Mouse (Mus musculus) liver, postnatal 0 days (tissue): ENCODE results near the gene 7530416G11Rik. TPM values are rescaled to one million over a fixed set of nuclear protein-coding genes. Genes with fewer than 3 reads are reported as not detected.

Experiments used
- ATAC-seq: fragments of 200-750 bp; cut with Nextera tagmentation; 2 replicates; pipeline ENCODE4 v1.8.0; 2017; ENCODE audit warnings: mild to moderate bottlenecking, moderate library complexity
- DNase-seq: peaks from one replicate; pipeline ENCODE4 v3.0.0-alpha.2; 2016
- H3K27ac ChIP-seq: fragments of 300-500 bp; sonication (generic); 2 replicates; pipeline ENCODE4 v1.5.1; 2014; ENCODE audit warnings: antibody characterized with exemption, moderate library complexity, mild to moderate bottlenecking, low read depth
- H3K27me3 ChIP-seq: fragments of 300-500 bp; sonication (generic); 2 replicates; pipeline ENCODE4 v1.6.1; 2014; ENCODE audit warnings: low read length, control low read depth, mixed read lengths; ENCODE audit not compliant: insufficient read depth
- H3K36me3 ChIP-seq: fragments of 300-500 bp; sonication (generic); replicated peaks from 2 replicates; pipeline ENCODE4 v1.6.1; 2014; ENCODE audit warnings: mild to moderate bottlenecking, control low read depth, low read length, moderate library complexity, mixed read lengths; ENCODE audit not compliant: insufficient read depth
- H3K4me1 ChIP-seq: fragments of 300-500 bp; sonication (generic); 2 replicates; pipeline ENCODE4 v1.6.1; 2014; ENCODE audit warnings: antibody characterized with exemption, mild to moderate bottlenecking, control low read depth; ENCODE audit not compliant: insufficient read depth
- H3K4me2 ChIP-seq: fragments of 300-500 bp; sonication (generic); 2 replicates; pipeline ENCODE4 v1.6.1; 2014; ENCODE audit warnings: low read depth, mild to moderate bottlenecking, low read length, moderate library complexity, mixed read lengths
- H3K4me3 ChIP-seq: fragments of 300-500 bp; sonication (generic); 2 replicates; pipeline ENCODE4 v1.5.1; 2014; ENCODE audit warnings: low read depth, low read length
- H3K9ac ChIP-seq: fragments of 300-500 bp; sonication (generic); replicated peaks from 2 replicates; pipeline ENCODE4 v1.6.1; 2014; ENCODE audit warnings: mild to moderate bottlenecking, moderate library complexity
- H3K9me3 ChIP-seq: fragments of 300-500 bp; sonication (generic); 2 replicates; pipeline ENCODE4 v1.6.1; 2016; ENCODE audit warnings: mild to moderate bottlenecking, control low read depth, low read length, mixed read lengths
- CTCF ChIP-seq: sonication (generic); IDR thresholded peaks from 2 replicates; pipeline ENCODE4 v1.5.1; 2016; ENCODE audit warnings: antibody characterized with exemption, low read depth
- EP300 ChIP-seq: IDR thresholded peaks from 2 replicates; pipeline ENCODE4 v1.6.1; 2016; ENCODE audit warnings: antibody characterized with exemption, low read depth, mild to moderate bottlenecking
- WGBS: fragments of 180-500 bp; shearing (Covaris S2); extraction: QIAGEN DNeasy Blood & Tissue Kit; methylation state at CpG from one replicate; pipeline ENCODE4 v1.1.7; 2014; ENCODE audit not compliant: insufficient replicate concordance; 5-methylcytosine and 5-hydroxymethylcytosine counted together
- polyA plus RNA-seq: library from polyadenylated mRNA; unstranded; fragments of >200 nt; fragmentation: Nextera tagmentation; extraction: Ambion mirVana; gene quantifications from 2 replicates; pipeline ENCODE4 v1.2.1, GENCODE M21; 2015

7530416G11Rik gene
- polyA plus RNA-seq, 1 experiment from 2014 or later, result not detected

DNA sequence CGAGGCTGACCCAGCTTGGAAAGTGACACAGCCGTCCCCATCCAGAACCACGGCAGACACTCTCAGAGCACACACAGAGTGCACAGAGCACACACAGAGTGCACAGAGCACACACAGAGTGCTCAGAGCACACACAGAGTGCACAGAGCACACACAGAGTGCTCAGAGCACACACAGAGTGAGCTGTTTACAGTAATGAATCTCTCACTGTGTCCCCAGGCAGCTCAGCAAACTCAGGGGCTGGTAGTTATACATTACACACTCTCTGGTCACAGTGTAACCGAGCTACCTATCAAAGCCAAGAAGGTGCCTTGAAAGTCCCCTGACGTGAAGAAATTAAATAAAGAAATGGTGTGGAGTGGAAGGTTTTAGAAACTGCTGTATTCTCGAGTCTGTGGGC is 33.6 kb downstream of the 7530416G11Rik start:
- no peaks in the 10 kb centered on the region for H3K9me3 ChIP-seq
- DNase-seq (no peak), ATAC-seq (peak; percentile 74; the same call in 1 of the 2 replicates)
- H3K4me2 ChIP-seq, result no peak overlapping the region
- no peaks in the 10 kb centered on the region for H3K27me3 ChIP-seq
- H3K36me3 ChIP-seq, result peaks cover 16% of the 10 kb centered on the region
- no peak overlapping the region for H3K9ac ChIP-seq
- no peak for TF ChIP-seq CTCF
- TF ChIP-seq EP300, result no peak
- no peaks in the 10 kb centered on the region for H3K4me1 ChIP-seq
- 50% methylated on average over 6 of the region's 6 CpGs for WGBS
- no peak overlapping the region for H3K4me3 ChIP-seq
- H3K27ac ChIP-seq, result no peak overlapping the region

DNA sequence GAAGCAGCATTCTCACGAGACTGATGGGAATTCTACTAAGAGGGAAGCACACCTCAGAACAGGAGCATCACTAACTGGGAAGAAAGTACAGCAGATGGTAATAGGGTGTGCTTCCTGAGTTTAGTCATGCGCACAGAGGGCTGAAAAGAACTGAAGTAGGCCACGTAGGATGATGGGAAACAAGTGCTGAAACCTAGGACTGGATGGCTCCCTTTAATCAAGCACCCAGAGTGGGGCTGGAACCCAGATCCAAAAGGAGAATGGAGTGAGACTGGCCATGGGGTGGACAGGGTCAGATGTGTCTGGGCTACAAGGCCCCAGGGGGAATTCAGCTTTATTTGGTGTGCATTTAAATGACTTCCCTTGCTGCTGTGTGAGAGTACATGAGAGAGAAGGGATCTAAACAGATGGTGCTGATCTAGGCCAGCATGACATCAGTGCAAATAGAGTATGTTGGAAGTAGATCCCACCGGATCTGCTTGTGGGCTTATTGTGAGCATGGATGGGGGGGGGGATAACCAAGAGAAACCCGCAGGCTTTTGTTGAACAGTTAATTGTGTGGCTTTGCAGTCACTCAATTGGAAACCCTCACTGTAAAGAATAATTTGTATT is 36.5 kb downstream of the 7530416G11Rik start:
- Histone ChIP-seq H3K4me1 (no peaks in the 10 kb centered on the region), H3K27ac (no peak overlapping the region), H3K4me3 (no peak overlapping the region), H3K27me3 (no peaks in the 10 kb centered on the region), H3K9me3 (no peaks in the 10 kb centered on the region), H3K9ac (no peak overlapping the region), H3K4me2 (no peak overlapping the region), H3K36me3 (peaks cover 20% of the 10 kb centered on the region)
- no peak for DNase-seq
- WGBS, result 78% methylated on average over 5 of the region's 5 CpGs
- no peak for ATAC-seq
- TF ChIP-seq CTCF (no peak), EP300 (no peak)

GRCm38 (mm10) chr15:85464823-85465565 is 38.0 kb downstream of the 7530416G11Rik start:
- Histone ChIP-seq H3K4me2 (no peak overlapping the region), H3K27ac (no peak overlapping the region), H3K4me3 (no peak overlapping the region), H3K9me3 (no peaks in the 10 kb centered on the region), H3K36me3 (peaks cover 20% of the 10 kb centered on the region), H3K27me3 (no peaks in the 10 kb centered on the region), H3K4me1 (no peaks in the 10 kb centered on the region), H3K9ac (no peak overlapping the region)
- ATAC-seq, result no peak
- DNase-seq, result no peak
- TF ChIP-seq CTCF (no peak), EP300 (no peak)
- WGBS, result 66% methylated on average over 10 of the region's 10 CpGs

DNA sequence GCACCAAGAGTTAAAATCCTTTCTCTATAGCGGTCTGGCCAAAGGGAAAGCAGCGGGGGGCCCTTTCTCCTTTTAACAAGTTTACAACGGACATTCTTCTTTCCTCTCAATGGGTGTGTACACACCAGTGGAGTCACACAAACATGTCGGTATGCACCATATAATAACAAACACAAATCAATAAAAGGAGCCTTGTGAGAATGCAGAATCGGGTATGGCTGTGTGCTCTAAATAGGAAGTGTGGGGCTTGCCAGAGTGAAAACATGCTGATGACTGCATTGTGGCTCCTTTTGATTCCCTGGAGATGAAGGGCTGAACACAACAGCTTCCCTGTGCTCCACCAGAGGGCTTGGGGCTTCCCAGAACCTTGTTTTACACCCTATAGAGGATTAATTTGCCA is 38.8 kb downstream of the 7530416G11Rik start:
- no peak overlapping the region for H3K27ac ChIP-seq
- no peak overlapping the region for H3K4me3 ChIP-seq
- 60% methylated on average over 5 of the region's 5 CpGs for WGBS
- H3K36me3 ChIP-seq, result peaks cover 20% of the 10 kb centered on the region
- no peaks in the 10 kb centered on the region for H3K27me3 ChIP-seq
- DNase-seq (no peak), ATAC-seq (no peak)
- no peaks in the 10 kb centered on the region for H3K9me3 ChIP-seq
- no peaks in the 10 kb centered on the region for H3K4me1 ChIP-seq
- TF ChIP-seq CTCF (no peak), EP300 (no peak)
- no peak overlapping the region for H3K9ac ChIP-seq
- H3K4me2 ChIP-seq, result no peak overlapping the region

DNA sequence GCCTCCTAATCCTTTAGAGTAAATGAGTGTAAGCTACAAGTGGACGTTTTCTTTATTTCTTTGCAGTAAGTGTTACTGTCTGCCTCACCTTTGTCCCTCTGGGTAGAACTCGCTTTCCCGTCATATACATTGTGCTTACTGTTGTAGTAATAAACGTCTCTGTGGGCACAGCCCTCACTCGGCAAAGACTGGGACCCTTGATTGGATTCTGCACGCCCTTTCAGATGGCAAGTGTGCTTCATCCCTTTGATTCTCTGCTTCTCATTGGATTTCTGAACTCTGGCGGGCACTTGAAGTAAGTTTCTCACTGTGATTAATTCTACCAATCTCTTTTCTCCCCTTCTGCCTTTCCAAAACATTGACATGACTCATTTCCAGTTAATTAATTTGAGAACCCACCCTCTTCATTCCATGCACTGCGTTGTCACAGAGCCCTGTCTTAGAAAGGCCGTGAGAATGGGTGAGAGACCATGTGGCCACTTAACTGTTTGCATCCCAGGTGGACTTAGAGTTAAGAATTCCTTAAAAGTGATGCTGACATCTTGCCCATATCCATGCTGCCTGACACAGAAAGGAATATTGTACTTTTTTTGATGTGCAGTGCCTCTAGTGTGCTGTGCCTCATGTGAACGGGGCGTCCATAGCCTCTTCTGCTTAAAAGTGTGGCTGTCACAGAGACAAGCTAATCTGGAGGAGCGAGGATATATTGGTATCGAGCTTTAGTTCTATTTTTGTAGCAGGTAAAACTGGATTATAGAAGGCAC is 39.8 kb downstream of the 7530416G11Rik start:
- Histone ChIP-seq H3K4me3 (no peak overlapping the region), H3K4me1 (no peaks in the 10 kb centered on the region), H3K4me2 (no peak overlapping the region), H3K27me3 (no peaks in the 10 kb centered on the region), H3K27ac (no peak overlapping the region), H3K9me3 (no peaks in the 10 kb centered on the region), H3K36me3 (peaks cover 18% of the 10 kb centered on the region), H3K9ac (no peak overlapping the region)
- WGBS, result 81% methylated on average over 13 of the region's 13 CpGs
- DNase-seq, result no peak
- ATAC-seq, result no peak
- TF ChIP-seq EP300 (no peak), CTCF (no peak)

- H3K9ac ChIP-seq, result no peak overlapping the region
- H3K4me1 ChIP-seq, result no peaks in the 10 kb centered on the region
- no peak for TF ChIP-seq CTCF
- no peak for TF ChIP-seq EP300
- no peak overlapping the region for H3K4me3 ChIP-seq
- ATAC-seq, result no peak
- 76% methylated on average over 4 of the region's 4 CpGs for WGBS
- no peaks in the 10 kb centered on the region for H3K9me3 ChIP-seq
- no peak for DNase-seq
- no peak overlapping the region for H3K27ac ChIP-seq
- H3K4me2 ChIP-seq, result no peak overlapping the region
- no peaks in the 10 kb centered on the region for H3K27me3 ChIP-seq
- peaks cover 19% of the 10 kb centered on the region for H3K36me3 ChIP-seq
Measured at GRCm38 (mm10) chr15:85462138-85462537, 40.9 kb downstream of the 7530416G11Rik start.
